Mouse (Mus musculus): ENCODE measurements around the gene Ripk3.
A peak's percentile ranks its signal among the peaks of the same experiment; 100 is the strongest.

The Ripk3 gene

DNA sequence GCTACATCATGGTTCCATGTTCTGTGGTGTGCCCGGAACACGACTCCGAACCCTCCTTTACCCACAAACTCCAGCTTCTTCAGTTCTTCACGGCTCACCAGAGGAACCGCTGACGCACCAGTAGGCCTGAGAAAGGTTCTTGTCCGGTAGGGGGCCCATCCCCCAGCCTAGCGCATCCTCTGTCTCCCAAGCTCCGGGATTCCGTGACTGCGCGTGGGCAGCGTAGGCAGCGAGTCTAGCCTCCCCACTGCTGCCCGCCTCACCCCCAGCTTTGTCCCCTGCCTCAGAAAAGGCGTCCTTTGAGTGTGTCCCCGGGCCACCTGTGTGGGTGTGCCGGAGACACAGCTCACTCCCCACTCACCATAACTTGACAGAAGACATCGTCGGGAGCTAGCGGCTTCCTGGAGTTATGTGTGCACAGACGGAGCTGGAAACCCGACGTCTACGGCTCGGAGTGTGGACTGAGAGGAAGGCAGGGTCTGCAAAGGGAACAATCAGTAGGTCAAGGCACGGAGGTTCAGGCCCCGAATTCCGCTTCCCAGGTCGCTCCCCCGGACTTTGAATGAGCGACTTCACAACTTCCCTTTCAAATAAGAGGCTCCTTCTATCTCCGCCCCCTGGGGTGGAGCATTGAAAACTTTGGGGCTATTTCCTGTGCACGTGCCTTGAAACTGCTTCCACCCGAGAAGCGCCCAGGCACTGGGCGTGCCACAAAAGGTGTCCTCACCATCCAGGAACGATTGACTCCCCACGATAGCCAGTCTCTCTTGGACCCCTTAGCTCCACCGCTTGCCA is at the start of gene Ripk3:
Gene Ripk3, minus strand, starts transcription at position 610 of the 795 bp plus-strand sequence.
- DNase-seq = peak in 1 of 2 experiments; percentile 1

DNA sequence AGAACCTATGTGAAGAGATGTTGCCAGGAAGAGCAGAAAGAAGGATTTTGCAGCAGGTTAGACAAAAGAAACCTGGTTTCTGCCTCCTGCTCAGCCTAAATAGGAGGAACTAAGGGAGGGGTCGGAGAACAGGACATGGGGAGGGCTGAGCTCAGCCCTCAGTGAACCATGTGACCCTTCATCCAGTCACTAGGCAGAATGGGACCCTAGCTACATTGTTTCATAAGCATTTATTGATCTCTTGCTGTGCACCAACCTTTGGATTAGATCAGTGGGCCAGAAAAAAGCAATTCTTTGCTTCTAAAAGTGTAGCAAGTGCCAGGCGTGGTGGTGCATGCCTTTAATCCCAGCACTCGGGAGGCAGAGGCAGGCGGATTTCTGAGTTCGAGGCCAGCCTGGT is 49.6 kb upstream of the Ripk3 start:
- DNase-seq = no peak

DNA sequence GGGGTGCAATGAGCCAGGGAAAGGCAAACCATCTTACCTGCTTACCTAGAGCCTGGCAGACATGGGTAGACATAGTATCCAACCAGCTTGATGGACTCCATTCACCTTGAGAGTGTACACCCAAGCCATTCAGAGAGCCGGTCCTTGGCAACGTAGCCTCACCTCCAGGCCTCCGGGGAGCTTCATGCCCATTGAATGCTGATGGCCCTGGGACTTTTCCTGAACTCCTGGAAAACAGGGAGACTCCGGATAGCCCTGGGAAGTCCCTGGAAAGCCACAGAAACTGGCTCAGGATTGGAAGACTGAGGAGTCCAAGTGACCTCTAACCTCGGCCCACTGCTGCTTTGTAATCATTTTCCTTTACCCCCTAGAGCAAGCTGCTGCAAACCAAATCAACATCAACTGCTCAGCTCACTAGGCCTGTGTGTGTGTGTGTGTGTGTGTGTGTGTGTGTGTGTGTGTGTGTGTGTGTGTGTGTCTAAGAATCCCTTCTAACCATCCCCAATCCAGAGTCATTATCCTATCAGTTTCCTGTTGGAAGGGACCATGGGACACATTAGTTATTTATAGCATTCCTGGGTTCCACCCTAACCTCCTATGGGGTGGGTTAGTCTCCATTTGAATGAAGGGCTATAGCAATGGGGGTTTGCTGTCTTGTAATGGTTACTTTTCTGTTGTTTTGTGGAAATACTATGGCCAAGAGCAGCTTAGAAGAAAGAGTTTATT is 46.3 kb upstream of the Ripk3 start:
- no peak for DNase-seq

DNA sequence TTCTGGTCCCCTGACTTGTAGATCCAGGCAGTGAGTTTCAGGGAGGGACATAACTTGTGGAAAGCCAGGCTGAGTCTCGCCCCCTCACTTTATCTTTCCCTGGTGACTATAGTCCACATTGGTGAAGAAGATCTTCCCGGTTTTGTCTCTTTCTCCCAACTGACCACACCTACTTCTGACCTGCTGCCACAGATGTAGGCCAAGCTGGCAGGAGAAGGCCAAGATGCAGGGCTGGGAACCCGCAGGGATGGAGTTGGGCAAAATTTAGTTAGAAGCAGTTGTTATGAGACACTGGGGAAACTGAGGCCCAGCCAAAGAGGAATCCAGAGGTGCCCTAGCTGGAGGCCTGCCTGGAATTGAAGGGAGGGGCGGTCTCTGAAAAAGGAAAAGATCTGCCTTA is 44.5 kb upstream of the Ripk3 start:
- DNase-seq = no peak

DNA sequence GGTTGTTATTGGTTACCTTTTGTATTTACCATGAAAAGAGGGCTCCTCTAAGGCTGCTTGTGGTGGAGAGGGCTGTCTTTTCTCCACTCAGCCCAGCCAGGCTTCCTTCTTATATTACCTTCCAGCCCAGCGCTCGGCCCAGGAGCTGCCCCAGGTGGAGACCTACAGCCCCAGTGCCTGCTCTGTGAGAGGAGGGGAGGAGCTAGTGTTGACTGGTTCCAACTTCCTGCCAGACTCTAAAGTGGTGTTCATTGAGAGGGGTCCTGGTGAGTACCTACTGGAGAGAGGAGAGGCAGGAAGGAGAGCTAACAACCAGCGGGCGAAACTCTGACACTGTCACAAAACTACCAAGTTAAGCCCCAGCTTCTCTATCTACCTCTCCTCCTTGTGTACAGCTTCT is 41.7 kb upstream of the Ripk3 start:
- DNase-seq = no peak

DNA sequence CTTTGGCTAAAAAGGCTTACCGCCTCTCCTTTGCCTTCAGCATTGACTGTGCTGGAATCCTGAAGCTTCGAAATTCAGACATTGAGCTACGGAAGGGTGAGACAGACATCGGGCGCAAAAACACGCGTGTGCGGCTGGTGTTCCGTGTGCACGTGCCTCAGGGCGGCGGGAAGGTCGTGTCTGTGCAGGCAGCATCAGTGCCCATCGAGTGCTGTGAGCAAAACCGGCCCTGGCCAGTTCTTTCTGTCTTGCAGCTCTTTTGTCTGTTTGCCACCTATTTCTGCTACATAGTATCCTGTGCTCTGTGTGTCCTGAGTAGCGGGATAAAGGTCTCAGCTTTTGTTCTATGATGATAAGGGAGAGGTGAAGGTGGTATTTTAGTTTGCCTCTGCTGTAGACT is 41.2 kb upstream of the Ripk3 start:
- no peak for DNase-seq

DNA sequence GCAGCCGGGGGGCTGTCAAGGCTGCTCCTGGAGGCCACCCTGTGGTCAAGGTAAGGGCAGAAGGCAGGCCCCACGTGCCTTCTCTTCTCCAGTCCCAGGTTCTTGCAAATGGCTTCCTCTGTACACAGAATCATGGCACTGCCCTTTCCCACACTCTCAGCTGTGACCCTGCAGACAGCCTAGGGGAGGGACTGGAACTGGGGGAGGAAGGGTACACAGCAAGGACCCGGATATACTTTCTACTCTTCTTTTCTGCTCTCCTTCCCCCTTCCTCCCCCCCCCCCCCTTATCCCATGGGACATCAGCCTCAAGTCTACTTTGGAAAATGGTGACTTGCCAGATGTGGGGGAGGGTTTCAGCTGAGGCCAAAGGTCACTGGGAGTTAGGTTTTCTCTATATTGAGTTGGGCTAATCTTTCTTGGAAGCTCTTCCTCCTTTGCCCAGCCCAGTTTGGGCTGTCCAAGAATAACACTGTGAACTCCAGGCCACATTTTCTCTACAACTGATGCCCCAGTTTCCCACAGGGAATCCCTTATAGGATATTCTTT is 40.1 kb upstream of the Ripk3 start:
- no peak for DNase-seq

DNA sequence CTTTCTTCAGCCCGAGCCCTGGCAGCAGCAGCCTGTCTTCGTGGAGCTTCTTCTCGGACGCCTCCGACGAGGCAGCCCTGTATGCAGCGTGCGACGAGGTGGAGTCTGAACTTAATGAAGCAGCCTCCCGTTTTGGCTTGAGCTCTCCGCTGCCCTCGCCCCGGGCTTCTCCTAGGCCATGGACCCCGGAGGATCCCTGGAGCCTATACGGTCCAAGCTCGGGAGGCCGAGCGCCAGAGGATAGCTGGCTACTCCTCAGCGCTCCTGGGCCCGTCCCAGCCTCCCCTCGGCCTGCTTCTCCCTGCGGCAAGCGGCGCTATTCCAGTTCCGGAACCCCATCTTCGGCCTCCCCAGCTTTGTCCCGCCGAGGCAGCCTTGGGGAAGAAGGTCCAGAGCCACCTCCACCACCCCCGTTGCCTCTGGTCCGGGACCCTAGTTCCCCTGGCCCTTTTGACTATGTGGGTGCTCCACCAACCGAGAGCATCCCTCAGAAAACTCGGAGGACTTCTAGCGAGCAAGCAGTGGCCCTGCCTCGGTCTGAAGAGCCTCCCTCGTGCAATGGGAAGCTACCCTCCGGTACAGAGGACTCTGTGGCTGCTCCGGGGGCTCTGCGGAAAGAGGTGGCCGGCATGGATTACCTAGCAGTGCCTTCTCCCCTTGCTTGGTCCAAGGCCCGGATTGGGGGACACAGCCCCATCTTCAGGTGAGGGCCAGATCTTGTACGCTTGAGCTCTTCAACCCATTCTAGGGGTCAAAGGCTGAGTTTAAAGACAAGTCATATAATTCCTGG is 38.1 kb upstream of the Ripk3 start:
- peak; percentile 18 to 30 for DNase-seq

DNA sequence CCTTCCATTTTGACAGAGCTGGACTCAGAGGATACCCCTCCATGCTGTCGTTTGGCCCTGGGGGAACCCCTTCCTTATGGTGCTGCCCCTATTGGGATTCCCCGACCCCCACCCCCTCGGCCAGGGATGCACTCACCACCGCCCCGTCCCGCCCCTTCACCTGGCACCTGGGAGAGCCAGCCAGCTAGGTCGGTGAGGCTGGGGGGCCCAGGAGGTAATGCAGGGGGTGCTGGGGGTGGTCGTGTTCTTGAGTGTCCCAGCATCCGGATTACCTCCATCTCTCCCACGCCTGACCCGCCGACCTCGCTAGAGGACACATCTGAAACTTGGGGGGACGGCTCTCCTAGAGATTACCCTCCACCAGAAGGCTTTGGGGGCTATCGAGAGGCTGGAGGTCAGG is 37.5 kb upstream of the Ripk3 start:
- DNase-seq = peak in 1 of 2 experiments; percentile 28

DNA sequence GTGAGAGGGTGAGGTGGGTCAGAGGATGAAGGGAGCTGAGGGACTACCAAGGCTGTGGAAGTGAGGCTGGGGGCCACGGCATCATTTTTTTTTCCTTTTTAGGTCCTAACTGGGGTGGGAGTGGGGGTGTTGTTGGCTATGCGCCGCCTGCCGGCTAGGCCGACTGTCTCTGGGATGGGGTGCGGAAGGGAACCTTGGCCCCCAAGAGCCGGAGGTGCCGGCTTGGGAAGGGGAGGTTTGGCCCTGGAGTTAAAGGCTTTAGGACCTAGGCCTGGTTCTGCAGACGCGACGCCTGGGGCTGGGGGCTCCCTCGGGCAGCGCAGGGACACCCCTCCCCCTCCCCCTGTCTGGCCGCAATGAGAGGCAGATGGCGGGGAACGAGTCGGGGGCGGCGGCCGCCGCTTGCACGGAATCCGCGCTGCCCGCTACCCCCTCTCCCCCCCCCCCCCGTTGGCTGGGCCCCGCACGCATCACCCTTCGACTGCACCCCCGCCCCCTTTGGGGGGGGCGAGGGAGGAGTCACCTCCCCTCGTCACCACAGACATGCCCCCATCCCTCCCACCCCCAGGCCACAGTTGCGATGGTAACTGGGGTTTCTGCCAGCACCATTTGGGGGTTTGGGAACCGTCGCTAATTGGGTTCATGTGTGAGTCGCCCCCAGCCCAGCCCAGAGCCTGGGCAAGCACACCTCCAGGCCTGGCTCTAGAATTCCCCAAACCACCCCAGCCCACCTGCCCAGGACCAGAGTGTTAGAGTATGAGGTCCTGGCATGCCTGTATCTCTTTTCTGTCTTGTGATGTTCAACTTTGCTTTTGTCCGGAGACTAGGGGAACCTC is 36.8 kb upstream of the Ripk3 start:
- peak; percentile 51 to 71 for DNase-seq

DNA sequence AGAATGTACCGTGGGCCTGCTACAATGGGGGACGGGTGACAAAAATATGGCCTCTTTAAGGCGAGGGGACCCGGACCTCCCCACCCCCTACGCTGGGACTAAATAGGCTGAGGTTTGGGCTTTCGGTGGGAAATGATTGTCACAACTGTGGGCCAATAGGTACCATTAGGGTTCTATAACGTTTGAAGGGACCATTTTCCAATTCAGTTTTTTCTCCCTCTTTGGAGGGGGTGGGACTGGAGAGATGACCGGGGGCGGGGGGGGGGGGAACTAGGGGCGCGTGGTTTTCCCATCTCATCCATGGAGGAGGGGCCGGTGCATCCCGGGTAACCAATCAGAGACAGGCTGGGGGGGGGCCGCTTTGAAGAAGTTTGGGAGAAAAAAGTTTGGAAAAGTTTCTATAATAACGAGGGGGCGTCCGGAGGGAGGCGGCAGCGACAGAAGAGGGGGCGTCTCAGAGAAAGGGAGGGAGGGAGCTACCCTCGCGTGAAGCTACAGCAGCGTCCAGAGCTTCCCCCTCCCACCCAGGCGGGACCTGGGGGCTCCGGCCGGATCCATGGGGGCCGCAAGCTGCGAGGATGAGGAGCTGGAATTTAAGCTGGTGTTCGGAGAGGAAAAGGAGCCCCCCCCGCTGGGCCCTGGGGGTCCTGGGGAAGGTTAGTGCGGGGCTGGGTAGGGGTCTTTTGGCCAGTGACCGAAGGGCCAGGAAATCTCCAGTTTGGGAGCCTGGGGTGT is 36.0 kb upstream of the Ripk3 start:
- peak; percentile 20 to 55 for DNase-seq

DNA sequence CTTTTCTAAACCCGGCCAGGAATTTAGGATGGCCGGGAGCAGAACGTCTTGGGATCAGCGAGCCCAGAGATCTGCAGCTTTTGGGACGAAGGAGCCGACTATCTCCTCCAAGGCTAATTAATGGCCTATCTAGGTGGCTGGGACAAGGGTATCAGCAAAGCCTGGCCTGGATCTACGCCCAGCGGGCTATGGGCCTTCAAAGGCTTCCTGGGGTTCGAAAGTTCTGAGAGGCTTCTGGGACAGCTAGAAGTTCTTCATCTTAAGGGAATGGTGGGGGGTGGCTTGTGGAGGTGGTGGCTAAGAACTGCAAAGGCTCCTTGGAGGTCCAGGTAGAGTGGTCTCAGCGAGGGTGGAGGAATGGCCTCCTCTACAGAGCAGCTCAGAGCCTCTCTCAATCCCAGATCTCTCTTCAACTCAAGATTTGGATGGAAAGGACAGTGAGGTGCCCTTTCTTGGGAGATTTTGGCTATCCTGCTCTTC is 35.4 kb upstream of the Ripk3 start:
- peak; percentile 36 to 57 for DNase-seq

DNA sequence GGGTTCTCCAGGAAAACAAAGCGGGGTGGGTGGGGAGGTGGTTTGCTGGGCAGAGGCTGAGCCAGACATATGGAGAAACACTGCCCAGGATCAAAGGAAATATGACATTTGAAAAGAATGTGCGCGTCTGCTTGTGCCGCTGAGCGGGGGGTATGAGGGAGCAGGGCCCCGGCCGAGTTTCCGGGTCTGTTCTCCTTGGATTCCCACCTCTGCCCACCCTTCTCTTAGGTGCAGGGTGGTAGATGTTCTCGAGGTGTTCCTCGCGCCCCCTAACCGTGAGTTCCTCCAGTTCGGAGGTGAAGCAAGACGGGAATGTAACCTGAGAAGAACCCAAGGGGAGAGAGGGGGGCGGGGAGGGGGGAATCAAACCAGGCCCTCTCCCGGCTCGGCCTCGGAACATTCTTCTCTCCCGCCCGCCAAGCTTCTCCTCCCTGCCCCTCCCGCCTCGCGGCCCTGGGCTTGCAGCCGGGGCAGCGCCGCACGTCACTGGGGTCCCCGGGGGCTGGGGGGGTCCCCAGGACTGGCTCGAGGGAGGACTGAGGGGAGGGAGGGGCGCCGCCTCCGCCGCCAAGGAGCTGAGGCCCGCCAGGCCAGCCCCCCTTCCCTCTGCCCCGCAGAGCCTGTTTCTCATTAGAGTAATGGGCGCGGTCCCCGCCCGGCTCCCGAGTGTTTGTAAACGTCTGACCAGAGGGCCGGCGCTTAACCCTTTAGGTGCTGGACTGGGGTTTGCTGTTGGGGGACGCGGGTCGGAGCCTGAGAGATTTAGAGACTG is 34.5 kb upstream of the Ripk3 start, which contains the start of gene Nfatc4:
Gene Nfatc4, plus strand, starts transcription at position 154 of the 772 bp plus-strand sequence.
- DNase-seq = peak; percentile 72 to 80

DNA sequence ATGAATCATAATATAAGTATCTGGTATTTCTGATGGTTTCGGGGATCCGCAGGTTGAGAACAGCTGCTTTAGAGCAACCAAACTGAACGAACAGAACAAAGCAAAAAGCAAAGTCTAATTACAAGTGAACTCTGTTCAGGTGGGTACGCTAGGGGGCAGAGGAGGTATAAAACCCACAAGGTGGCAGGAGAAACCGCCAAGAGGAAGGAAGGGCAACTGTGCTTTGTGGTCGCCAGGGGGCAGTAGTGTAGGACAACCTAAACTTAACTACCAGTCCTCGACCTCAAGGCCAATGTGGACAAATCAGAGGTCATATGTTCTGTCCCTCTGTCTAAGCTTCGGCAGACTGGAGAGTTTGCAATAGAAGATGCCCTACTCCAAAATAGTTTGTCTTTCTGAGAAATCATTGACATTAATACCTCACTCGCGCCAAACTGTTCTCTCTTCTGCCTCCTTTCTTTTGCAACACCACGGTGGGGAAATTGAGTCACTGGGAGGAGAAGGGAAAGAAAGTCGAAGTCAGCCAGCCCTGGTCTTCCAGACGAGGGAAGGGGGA is 33.8 kb upstream of the Ripk3 start:
- peak; percentile 84 to 89 for DNase-seq

DNA sequence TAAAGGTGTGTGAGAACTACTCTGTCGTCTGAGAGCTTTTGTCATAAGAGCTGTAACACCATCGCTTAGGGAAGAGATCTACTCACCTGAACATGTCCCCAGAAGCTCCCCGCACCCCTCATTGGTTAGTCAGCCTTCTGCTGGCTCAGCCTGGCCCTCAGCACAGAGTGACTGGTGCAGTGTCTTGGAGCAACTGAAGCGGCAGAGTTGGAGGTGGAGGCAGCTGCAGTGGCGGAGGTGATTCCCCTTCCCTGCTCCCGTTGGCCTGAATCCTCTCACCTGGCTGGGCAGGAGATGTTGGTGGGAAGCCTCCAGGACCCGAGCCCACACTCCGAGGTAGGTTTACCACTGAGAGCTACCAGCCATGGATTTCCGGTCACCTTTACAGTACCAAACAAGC is 31.9 kb upstream of the Ripk3 start:
- peak in 1 of 2 experiments; percentile 3 for DNase-seq

DNA sequence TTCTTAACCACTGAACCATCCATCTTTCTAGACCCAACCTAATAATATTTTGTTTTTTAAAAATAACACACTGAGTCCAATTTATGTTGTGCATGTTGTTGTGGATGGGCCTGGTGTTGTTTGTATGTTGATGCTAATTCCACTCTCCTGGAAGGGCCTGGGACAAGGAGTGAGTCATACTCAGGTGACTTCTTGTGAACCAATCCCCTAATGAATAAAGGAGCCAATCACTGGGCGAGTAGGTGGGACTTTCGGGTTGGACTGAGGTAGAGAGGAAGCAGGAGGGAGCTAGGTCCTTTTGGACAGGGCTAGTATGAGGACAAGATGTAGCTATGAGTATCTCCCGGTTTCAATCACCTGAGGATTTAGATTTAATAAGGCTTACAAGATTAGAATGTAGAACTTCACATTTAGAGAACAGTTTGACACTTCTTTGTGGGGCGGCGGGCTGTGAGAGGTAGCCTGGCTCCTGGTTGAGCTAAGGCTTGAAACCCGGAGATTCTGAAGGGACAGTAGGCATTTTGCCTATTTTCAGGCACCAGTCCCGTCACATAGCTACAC is 31.3 kb upstream of the Ripk3 start:
- DNase-seq = peak in 1 of 2 experiments; percentile 3

DNA sequence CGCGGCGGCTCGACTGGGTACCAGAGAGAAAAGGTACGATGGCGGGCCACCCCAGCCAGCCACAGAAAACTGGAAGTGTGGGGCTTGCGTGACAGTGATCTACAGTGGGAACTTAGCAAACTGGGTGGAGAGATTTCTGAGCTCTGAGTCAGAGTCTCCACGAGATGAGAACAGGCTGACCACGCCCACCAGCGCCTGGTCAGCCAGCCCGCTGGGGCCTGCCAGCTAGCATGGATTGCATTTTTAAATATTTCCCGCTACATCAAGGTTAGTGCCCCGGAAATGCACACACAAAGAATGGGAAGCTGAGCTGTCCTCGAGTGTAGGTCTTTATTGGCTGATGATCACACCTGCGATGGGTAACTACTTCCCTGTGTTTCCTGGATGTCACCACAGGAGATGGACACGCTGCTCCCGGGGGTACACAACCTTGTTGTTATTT is 26.7 kb upstream of the Ripk3 start:
- DNase-seq = peak; percentile 62 to 69

DNA sequence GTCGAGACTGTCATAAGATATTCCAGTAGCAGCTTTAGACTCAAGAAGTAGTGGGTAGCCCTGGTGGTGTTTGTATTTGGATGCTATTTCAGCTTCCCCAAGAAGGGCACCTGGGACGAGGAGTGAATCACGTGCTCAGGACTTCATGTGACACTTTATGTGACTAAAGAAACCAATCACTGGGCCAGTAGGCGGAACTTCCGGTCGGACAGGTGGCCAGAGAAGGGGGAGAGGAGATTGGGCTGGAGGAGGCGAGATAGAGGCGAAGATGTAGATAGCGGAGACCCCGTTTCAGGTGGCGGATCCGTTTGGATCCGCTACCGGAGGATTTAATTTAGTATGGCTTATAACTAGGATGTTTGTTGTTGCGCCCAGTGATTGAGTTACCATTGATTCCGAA is 26.2 kb upstream of the Ripk3 start:
- peak; percentile 88 to 92 for DNase-seq

DNA sequence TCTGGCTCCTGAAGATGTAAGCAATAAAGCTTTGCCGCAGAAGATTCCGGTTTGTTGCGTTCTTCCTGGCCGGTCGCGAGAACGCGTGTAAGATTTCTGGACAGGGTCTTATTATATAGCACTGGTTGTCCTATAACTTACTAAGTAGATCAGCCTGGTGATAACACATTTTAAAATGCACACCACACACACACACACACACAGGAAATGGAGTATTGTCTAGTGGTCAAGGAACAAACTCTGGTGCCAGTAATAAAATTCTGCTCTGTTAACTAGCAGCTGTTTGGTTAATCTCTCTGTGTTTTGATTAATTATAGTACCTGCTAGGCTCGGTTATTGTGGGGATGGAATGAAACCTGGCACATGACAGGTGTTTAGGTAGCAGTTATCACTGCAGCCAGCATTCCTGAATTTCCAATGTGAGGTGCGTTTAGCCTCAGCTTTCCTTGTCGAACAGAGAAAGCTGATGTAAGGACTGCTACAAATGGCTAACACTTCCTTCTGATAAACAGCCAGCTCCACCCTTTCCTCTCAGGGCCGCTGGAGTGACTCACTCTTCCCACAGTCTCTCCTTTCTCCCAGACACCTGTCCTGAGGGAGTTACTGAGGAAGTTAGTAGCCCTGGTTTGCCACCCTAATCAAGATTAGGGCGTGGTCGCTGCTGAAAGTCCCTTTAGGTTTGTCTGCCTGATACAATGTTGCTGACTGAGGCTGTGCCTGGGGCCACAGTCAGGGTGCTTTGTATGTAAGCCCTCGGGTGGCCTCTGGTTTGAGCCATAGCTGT is 6.9 kb upstream of the Ripk3 start:
- no peak for DNase-seq
